Mouse (Mus musculus) liver, postnatal 0 days (tissue): ENCODE measurements around the gene Pabpc1l. TPM values are rescaled to one million over a fixed set of nuclear protein-coding genes. Genes with fewer than 3 reads are reported as not detected.

Experiments used
- ATAC-seq: fragments of 200-750 bp; cut with Nextera tagmentation; 2 replicates; pipeline ENCODE4 v1.8.0; 2017; ENCODE audit warnings: mild to moderate bottlenecking, moderate library complexity
- DNase-seq: peaks from one replicate; pipeline ENCODE4 v3.0.0-alpha.2; 2016
- H3K27ac ChIP-seq: fragments of 300-500 bp; sonication (generic); 2 replicates; pipeline ENCODE4 v1.5.1; 2014; ENCODE audit warnings: antibody characterized with exemption, moderate library complexity, mild to moderate bottlenecking, low read depth
- H3K27me3 ChIP-seq: fragments of 300-500 bp; sonication (generic); 2 replicates; pipeline ENCODE4 v1.6.1; 2014; ENCODE audit warnings: low read length, control low read depth, mixed read lengths; ENCODE audit not compliant: insufficient read depth
- H3K36me3 ChIP-seq: fragments of 300-500 bp; sonication (generic); replicated peaks from 2 replicates; pipeline ENCODE4 v1.6.1; 2014; ENCODE audit warnings: mild to moderate bottlenecking, control low read depth, low read length, moderate library complexity, mixed read lengths; ENCODE audit not compliant: insufficient read depth
- H3K4me1 ChIP-seq: fragments of 300-500 bp; sonication (generic); 2 replicates; pipeline ENCODE4 v1.6.1; 2014; ENCODE audit warnings: antibody characterized with exemption, mild to moderate bottlenecking, control low read depth; ENCODE audit not compliant: insufficient read depth
- H3K4me2 ChIP-seq: fragments of 300-500 bp; sonication (generic); 2 replicates; pipeline ENCODE4 v1.6.1; 2014; ENCODE audit warnings: low read depth, mild to moderate bottlenecking, low read length, moderate library complexity, mixed read lengths
- H3K4me3 ChIP-seq: fragments of 300-500 bp; sonication (generic); 2 replicates; pipeline ENCODE4 v1.5.1; 2014; ENCODE audit warnings: low read depth, low read length
- H3K9ac ChIP-seq: fragments of 300-500 bp; sonication (generic); replicated peaks from 2 replicates; pipeline ENCODE4 v1.6.1; 2014; ENCODE audit warnings: mild to moderate bottlenecking, moderate library complexity
- H3K9me3 ChIP-seq: fragments of 300-500 bp; sonication (generic); 2 replicates; pipeline ENCODE4 v1.6.1; 2016; ENCODE audit warnings: mild to moderate bottlenecking, control low read depth, low read length, mixed read lengths
- CTCF ChIP-seq: sonication (generic); IDR thresholded peaks from 2 replicates; pipeline ENCODE4 v1.5.1; 2016; ENCODE audit warnings: antibody characterized with exemption, low read depth
- EP300 ChIP-seq: IDR thresholded peaks from 2 replicates; pipeline ENCODE4 v1.6.1; 2016; ENCODE audit warnings: antibody characterized with exemption, low read depth, mild to moderate bottlenecking
- WGBS: fragments of 180-500 bp; shearing (Covaris S2); extraction: QIAGEN DNeasy Blood & Tissue Kit; methylation state at CpG from one replicate; pipeline ENCODE4 v1.1.7; 2014; ENCODE audit not compliant: insufficient replicate concordance; 5-methylcytosine and 5-hydroxymethylcytosine counted together
- polyA plus RNA-seq: library from polyadenylated mRNA; unstranded; fragments of >200 nt; fragmentation: Nextera tagmentation; extraction: Ambion mirVana; gene quantifications from 2 replicates; pipeline ENCODE4 v1.2.1, GENCODE M21; 2015

The Pabpc1l gene
- polyA plus RNA-seq: 0.46 and 0.63 TPM in 2 replicates

DNA sequence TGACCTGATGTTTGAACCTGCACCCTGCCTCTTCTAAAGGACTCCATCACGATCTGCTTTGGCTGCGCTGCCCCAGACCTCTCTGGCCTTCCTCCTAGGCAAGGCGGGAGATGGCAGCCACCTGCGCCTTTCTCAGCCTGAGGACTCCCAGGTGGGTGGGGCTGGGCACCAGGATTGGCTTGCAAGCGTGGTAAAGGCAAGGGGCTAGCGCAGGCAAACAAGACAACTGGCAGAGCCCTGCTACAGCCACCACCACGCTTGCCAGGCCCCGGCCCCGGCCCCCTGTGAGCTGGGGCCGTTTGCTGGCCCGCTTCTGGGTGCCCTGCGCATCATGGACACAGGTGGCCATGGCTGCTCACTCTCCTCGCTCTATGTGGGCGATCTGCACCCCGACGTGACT is at the start of gene Pabpc1l:
Gene Pabpc1l, plus strand, starts transcription at position 301 of the 400 bp plus-strand sequence.
- Histone ChIP-seq H3K27me3 (no peaks in the 10 kb centered on the region), H3K9ac (no peak within 1 kb of the TSS), H3K9me3 (no peaks in the 10 kb centered on the region), H3K27ac (no peak within 1 kb of the TSS), H3K4me2 (no peak within 1 kb of the TSS), H3K4me3 (no peak within 1 kb of the TSS), H3K4me1 (no peaks in the 10 kb centered on the region; the same call in 1 of the 2 replicates), H3K36me3 (no peaks in the 10 kb centered on the region)
- ATAC-seq: no peak
- TF ChIP-seq CTCF (no peak), EP300 (no peak)
- WGBS: 82% methylated on average over 16 of the region's 16 CpGs
- no peak for DNase-seq

DNA sequence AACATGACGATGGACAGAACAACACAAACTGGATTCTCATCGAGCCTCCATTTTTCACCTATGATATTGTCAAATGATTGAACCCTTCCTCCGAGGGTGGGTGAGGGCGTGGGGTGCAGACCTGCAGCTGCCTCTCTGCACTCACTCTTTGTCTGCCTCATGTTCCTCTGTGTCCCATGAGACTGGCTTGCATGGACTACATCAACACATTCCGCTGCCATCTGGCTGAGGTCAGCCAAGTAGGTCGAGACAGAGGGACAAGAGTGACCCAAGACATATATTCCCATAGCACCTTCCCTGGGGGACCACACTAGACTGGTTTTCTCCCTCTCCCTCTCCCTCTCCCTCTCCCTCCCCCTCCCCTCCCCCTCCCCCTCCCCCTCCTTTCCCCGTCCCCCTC is 48.8 kb upstream of the Pabpc1l start:
- 85% methylated on average over 6 of the region's 7 CpGs for WGBS
- H3K9me3 ChIP-seq: no peaks in the 10 kb centered on the region
- TF ChIP-seq EP300 (no peak), CTCF (no peak)
- H3K4me1 ChIP-seq: no peaks in the 10 kb centered on the region
- H3K4me2 ChIP-seq: no peak overlapping the region
- H3K4me3 ChIP-seq: no peak overlapping the region
- no peak overlapping the region for H3K27ac ChIP-seq
- no peak for DNase-seq
- no peak for ATAC-seq
- H3K27me3 ChIP-seq: no peaks in the 10 kb centered on the region
- H3K9ac ChIP-seq: no peak overlapping the region
- no peaks in the 10 kb centered on the region for H3K36me3 ChIP-seq

DNA sequence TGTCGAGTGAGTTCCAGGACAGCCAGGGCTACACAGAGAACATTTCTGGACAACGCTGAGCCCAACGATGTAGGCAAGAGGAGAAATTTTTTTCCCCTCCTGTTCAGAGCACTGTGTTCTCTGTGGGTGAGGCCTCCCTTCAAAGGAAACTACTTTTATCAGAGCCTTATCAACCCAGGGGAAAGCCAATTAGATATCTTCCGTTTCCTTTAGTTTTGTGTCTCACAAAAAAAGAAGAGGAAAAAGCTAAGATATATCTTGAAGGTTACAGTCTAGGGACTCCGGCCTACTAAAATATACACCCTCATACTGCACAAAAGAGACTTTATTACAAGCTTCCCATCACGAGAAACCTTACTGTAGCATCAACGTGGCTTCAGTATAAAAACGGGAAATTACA is 38.0 kb upstream of the Pabpc1l start:
- DNase-seq (no peak), ATAC-seq (no peak)
- Histone ChIP-seq H3K9me3 (no peaks in the 10 kb centered on the region), H3K9ac (no peak overlapping the region), H3K36me3 (no peaks in the 10 kb centered on the region), H3K4me1 (peaks cover 3% of the 10 kb centered on the region; the same call in 1 of the 2 replicates), H3K4me3 (no peak overlapping the region), H3K4me2 (no peak overlapping the region), H3K27me3 (no peaks in the 10 kb centered on the region), H3K27ac (no peak overlapping the region)
- 44% methylated on average over 8 of the region's 8 CpGs for WGBS
- no peak for TF ChIP-seq CTCF
- TF ChIP-seq EP300: no peak

DNA sequence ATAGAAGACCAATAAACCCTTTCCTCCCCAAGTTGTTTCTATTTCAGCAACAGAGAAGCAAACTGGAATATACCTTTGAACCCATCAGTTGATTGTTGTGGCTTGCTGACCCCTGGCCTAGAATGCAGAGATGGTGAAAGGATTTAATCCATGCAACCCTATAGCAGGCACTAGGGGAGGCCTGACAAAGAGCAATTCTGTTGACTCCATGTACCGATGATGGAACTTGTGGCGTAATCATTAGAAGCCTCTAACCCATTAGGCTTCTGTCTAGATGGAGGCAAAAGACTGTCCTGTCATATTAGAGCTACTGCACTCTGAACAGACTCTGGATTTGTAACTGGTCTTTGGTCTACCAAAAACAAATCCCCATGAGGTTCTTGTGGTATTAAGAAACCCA is 32.4 kb upstream of the Pabpc1l start:
- no peak for TF ChIP-seq EP300
- TF ChIP-seq CTCF: no peak
- 93% methylated on average over 2 of the region's 2 CpGs for WGBS
- ATAC-seq: no peak

DNA sequence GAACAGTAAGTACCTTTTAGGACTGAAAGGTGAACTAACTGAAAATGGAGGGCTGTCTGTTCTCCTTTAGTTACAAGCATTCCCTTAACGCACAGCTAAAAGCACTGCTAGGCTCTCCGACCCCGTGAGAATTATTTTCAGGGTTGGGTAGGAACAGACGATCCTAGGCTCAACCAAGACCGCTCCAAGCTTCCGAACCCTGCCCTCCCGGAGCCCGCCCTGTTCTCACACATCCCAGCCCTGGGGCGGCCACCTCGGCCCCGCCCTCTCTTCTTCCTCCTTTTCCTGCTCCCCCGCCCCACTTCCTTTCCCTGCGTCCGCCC is 30.6 kb upstream of the Pabpc1l start, which contains the start of gene Ywhab:
Gene Ywhab, plus strand, starts transcription at position 307 of the 323 bp plus-strand sequence.
- Histone ChIP-seq H3K4me3 (peak within 1 kb of the TSS; percentile 91), H3K9ac (peak within 1 kb of the TSS; percentile 96), H3K4me2 (peak within 1 kb of the TSS; percentile 95), H3K27ac (peak within 1 kb of the TSS; percentile 97), H3K9me3 (no peaks in the 10 kb centered on the region), H3K36me3 (peaks cover 7% of the 10 kb centered on the region; the same call in 1 of the 2 replicates), H3K4me1 (peaks cover 17% of the 10 kb centered on the region), H3K27me3 (no peaks in the 10 kb centered on the region)
- 0% methylated on average over 13 of the region's 14 CpGs for WGBS
- ATAC-seq (no peak), DNase-seq (no peak)
- no peak for TF ChIP-seq CTCF
- TF ChIP-seq EP300: no peak

More for the DNA sequence above, 32.4 kb upstream of the Pabpc1l start:
- Histone ChIP-seq H3K9me3 (no peaks in the 10 kb centered on the region), H3K4me1 (peaks cover 18% of the 10 kb centered on the region), H3K4me2 (no peak overlapping the region), H3K36me3 (peaks cover 6% of the 10 kb centered on the region; the same call in 1 of the 2 replicates), H3K4me3 (no peak overlapping the region), H3K27ac (no peak overlapping the region), H3K9ac (no peak overlapping the region), H3K27me3 (no peaks in the 10 kb centered on the region)
- no peak for DNase-seq

DNA sequence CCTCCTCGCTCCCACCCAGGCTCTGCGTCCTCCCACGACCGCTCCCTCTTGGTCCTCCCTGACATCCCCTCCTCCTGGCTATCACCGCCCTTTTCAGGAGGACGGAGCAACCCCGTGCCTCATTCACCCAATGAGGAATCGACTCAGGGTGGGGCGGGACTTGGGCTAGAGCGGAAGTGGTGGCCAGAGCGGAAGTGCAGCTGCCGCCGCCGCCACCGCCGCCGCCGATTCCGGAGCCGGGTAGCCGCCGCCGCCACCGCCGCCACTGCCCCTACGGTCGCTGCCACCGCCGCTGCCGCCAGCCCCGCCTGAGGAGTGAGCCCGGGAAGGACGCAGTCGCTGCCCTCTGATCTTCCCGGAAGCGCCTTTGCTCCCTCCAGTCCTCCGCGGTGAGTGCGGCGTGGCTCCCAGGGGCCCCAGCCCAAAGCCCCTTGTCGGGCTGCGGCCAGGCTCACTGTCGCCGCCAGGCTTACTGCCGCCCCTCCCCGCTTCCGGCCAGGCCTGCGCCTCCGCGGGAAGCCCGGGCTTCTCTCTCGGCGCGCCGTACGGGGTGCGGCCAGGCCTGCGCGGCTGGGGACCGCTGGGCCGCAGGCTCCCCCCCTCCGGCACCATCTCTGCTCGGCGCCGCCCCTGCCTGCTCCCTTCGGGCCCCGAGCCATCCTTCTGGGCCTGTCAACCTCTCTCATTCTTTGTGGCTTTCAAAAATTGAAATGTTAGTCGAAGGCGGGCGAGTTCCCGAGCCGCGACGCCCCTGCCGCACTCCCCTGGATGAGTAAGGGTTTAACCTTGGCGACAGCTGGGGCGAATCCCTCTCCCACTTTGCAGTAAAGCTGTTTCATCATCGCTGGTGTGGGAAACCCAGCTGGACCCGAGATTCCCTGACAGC is 30.0 kb upstream of the Pabpc1l start:
- H3K36me3 ChIP-seq: peaks cover 7% of the 10 kb centered on the region; the same call in 1 of the 2 replicates
- TF ChIP-seq EP300 (no peak), CTCF (no peak)
- DNase-seq: peak; percentile 94
- no peaks in the 10 kb centered on the region for H3K27me3 ChIP-seq
- peak overlapping the region; percentile 96 for H3K9ac ChIP-seq
- ATAC-seq: peak; percentile 99
- no peaks in the 10 kb centered on the region for H3K9me3 ChIP-seq
- WGBS: under 1% methylated on average over 64 of the region's 79 CpGs
- H3K4me3 ChIP-seq: peak overlapping the region; percentile 91
- peak overlapping the region; percentile 95 for H3K4me2 ChIP-seq
- peaks cover 18% of the 10 kb centered on the region for H3K4me1 ChIP-seq
- peak overlapping the region; percentile 97 for H3K27ac ChIP-seq
